Mouse (Mus musculus): ENCODE results near the gene Camk1d. TPM values are rescaled to one million over a fixed set of nuclear protein-coding genes. Genes with fewer than 3 reads are reported as not detected.
"Not testable (repeated sequence)": the region's sequence is repeated elsewhere in the genome, so short reads cannot be mapped to it uniquely, and the experiment has no call there.

Camk1d gene
- polyA plus RNA-seq, 1 experiment from 2014 or later = 3.3 TPM

GRCm38 (mm10) chr2:5601243-5601642 lies 113.1 kb downstream of the Camk1d start:
- not testable (repeated sequence) for H3K4me2 ChIP-seq (replicated peaks); H3K4me3 ChIP-seq; H3K9me3 ChIP-seq (replicated peaks); H3K36me3 ChIP-seq; H3K27me3 ChIP-seq; H3K27ac ChIP-seq; H3K9ac ChIP-seq
- H3K4me1 ChIP-seq = peaks cover 17% of the 10 kb centered on the region
- WGBS = 8% methylated on average over 2 of the region's 2 CpGs
- peak; percentile 72; the same call in 1 of the 2 replicates for ATAC-seq (ENCODE audit: low FRiP score)

- no peak overlapping the region for H3K4me3 ChIP-seq
- ATAC-seq (ENCODE audit: low FRiP score) = no peak
- H3K36me3 ChIP-seq = no peaks in the 10 kb centered on the region
- WGBS = 80% methylated on average over 8 of the region's 8 CpGs
- H3K4me1 ChIP-seq = peaks cover 22% of the 10 kb centered on the region
- no peak overlapping the region for H3K27ac ChIP-seq
- H3K9me3 ChIP-seq (replicated peaks) = no peaks in the 10 kb centered on the region
- H3K4me2 ChIP-seq (replicated peaks) = no peak overlapping the region
- H3K27me3 ChIP-seq = no peaks in the 10 kb centered on the region
- no peak overlapping the region for H3K9ac ChIP-seq
These were observed 113.9 kb downstream of the Camk1d start for GRCm38 (mm10) chr2:5600183-5600962.

DNA sequence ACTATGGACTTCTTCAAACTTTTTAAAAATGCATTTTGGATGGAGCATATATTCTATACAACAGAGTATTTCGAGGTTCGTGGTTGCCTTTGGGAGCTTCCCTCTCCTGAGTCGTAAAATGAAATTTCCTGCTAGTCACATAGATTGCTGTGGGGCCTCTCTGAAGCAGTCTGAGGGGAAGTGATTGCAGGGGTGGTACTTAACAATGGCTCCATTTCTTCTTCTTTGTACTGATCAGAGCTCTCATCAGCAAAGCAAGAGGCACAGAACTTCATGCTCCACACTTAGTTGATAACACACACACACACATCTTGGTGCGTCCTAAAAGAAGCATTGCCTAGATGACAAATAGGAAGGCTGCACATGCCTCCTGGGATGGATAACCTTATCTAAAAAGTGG lies 114.6 kb downstream of the Camk1d start:
- H3K4me2 ChIP-seq (replicated peaks) = no peak overlapping the region
- no peak overlapping the region for H3K27ac ChIP-seq
- H3K4me1 ChIP-seq = peaks cover 22% of the 10 kb centered on the region
- WGBS = 77% methylated on average over 4 of the region's 4 CpGs
- no peaks in the 10 kb centered on the region for H3K9me3 ChIP-seq (replicated peaks)
- H3K27me3 ChIP-seq = no peaks in the 10 kb centered on the region
- H3K9ac ChIP-seq = no peak overlapping the region
- H3K36me3 ChIP-seq = no peaks in the 10 kb centered on the region
- ATAC-seq (ENCODE audit: low FRiP score) = no peak
- H3K4me3 ChIP-seq = no peak overlapping the region

DNA sequence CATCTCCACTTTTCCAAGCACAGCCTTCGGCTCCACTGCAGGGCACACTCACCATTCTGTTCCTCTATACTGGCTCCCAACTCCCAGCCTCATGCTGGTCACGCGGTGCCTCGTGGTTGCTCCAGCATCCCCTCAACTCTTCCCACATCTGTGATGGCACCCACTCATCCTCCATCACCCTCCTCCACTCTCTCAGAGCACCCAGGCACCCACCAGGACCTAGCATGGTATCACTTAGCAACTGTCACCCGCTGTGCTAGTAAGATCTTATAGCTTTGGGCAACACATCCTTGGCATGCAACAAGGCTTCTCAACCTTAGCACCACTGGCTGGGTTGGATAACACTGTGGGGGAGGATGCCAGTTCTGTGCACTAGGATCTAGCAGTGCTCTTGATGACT lies 115.8 kb downstream of the Camk1d start:
- no peak overlapping the region for H3K4me2 ChIP-seq (replicated peaks)
- no peak overlapping the region for H3K9ac ChIP-seq
- no peak overlapping the region for H3K4me3 ChIP-seq
- H3K27ac ChIP-seq = no peak overlapping the region
- WGBS = 95% methylated on average over 5 of the region's 5 CpGs
- ATAC-seq (ENCODE audit: low FRiP score) = no peak
- H3K9me3 ChIP-seq (replicated peaks) = no peaks in the 10 kb centered on the region
- peaks cover 22% of the 10 kb centered on the region for H3K4me1 ChIP-seq
- H3K36me3 ChIP-seq = no peaks in the 10 kb centered on the region
- no peaks in the 10 kb centered on the region for H3K27me3 ChIP-seq

DNA sequence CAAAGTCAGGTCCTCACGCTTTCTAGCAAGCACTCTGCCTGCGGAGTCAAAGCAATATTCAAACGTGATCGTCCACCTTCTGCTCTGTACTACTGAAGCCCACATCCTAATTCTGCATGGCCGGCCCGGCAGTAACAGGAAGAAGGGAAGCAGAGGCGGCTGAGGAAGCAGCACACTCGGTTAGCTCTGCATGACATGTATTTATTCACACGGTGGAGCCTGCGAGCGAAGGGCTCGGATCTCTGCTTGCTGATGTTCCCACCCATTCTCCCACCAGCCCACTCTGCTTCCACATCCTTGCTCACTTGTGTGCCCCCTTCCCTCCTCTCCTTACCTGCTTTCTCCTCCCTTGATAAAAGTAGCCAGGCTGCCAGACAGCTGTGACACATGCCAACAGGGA lies 117.4 kb downstream of the Camk1d start:
- 27% methylated on average over 12 of the region's 12 CpGs for WGBS
- Histone ChIP-seq H3K9ac (no peak overlapping the region), H3K4me1 (peaks cover 22% of the 10 kb centered on the region), H3K36me3 (no peaks in the 10 kb centered on the region), H3K4me3 (no peak overlapping the region), H3K27ac (peak overlapping the region; percentile 66), H3K9me3 (replicated peaks) (no peaks in the 10 kb centered on the region), H3K4me2 (replicated peaks) (peak overlapping the region; percentile 15; the same call in 1 of the 2 replicates), H3K27me3 (no peaks in the 10 kb centered on the region)
- peak; percentile 53 for ATAC-seq (ENCODE audit: low FRiP score)

DNA sequence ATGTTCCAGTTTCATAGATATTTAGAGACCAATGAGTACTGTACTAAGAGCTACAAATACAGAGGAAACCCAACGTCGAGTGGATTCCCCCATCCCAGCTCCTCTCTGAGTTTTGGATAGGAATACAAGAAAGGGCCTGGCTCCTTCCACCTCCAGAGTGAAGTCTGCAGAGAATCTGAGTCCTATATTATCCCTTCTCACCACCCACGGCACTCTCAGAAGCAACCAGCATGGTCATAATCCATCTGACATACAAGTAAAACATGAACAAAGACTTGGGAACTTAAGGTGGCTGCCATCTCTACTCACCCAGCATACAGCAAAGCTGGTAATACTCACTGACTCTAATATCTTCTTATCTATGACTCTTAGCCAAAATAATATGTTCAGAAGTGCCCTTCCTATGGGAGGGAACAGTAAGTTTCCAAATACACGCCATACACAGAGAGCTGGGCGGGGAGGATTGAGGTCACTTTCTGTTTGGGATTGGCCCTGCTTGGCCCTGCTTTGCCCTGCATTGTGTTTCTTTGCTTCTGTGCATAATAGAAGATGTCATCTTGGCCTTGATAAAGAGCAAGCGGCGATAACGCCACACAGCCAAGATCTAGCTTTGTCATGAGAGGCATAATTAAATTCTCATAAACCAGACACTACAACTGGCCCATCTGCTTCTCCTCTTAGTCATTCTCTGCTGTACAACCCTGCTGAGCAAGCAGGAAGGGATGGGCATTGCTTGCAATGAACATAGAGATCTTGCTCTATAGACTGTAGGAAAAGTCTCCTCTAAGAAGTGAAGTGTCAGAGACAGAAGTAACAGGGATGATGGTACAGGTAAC lies 118.7 kb downstream of the Camk1d start:
- Histone ChIP-seq H3K4me2 (replicated peaks) (no peak overlapping the region), H3K9me3 (replicated peaks) (no peaks in the 10 kb centered on the region), H3K36me3 (no peaks in the 10 kb centered on the region), H3K9ac (no peak overlapping the region), H3K4me3 (no peak overlapping the region), H3K4me1 (peaks cover 13% of the 10 kb centered on the region), H3K27me3 (no peaks in the 10 kb centered on the region), H3K27ac (no peak overlapping the region)
- no peak for ATAC-seq (ENCODE audit: low FRiP score)
- WGBS = 72% methylated on average over 8 of the region's 8 CpGs

GRCm38 (mm10) chr2:5592461-5593136 lies 121.7 kb downstream of the Camk1d start:
- peaks cover 13% of the 10 kb centered on the region for H3K4me1 ChIP-seq
- no peak for ATAC-seq (ENCODE audit: low FRiP score)
- H3K27ac ChIP-seq = no peak overlapping the region
- no peak overlapping the region for H3K4me3 ChIP-seq
- WGBS = 82% methylated on average over 6 of the region's 6 CpGs
- no peaks in the 10 kb centered on the region for H3K27me3 ChIP-seq
- H3K9me3 ChIP-seq (replicated peaks) = no peaks in the 10 kb centered on the region
- H3K4me2 ChIP-seq (replicated peaks) = no peak overlapping the region
- H3K36me3 ChIP-seq = no peaks in the 10 kb centered on the region
- H3K9ac ChIP-seq = no peak overlapping the region

DNA sequence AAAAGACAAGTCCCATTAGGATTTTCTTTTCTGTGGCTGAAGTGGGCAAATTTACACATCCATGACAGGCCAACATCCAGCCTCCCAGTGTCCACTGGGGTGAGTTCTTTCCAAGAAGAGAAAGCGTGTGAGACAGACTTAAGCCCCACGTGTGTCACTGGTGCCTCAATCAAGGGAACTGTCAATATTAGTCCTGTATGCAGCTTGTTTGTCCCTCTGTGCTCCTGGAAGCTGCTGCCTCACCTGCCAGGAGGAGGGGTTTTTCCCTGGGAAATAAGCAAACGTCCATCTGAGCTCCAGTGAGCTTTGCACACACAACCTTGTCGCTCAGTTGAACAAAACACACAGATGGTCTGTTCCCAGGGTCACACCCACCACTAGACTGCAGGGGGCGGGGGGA lies 124.2 kb downstream of the Camk1d start:
- no peaks in the 10 kb centered on the region for H3K27me3 ChIP-seq
- no peaks in the 10 kb centered on the region for H3K9me3 ChIP-seq (replicated peaks)
- no peaks in the 10 kb centered on the region for H3K4me1 ChIP-seq
- no peak overlapping the region for H3K4me2 ChIP-seq (replicated peaks)
- ATAC-seq (ENCODE audit: low FRiP score) = no peak
- H3K4me3 ChIP-seq = no peak overlapping the region
- no peaks in the 10 kb centered on the region for H3K36me3 ChIP-seq
- WGBS = 66% methylated on average over 5 of the region's 5 CpGs
- no peak overlapping the region for H3K27ac ChIP-seq
- H3K9ac ChIP-seq = no peak overlapping the region

GRCm38 (mm10) chr2:5589163-5589562 lies 125.2 kb downstream of the Camk1d start:
- WGBS = 85% methylated on average over 5 of the region's 5 CpGs
- ATAC-seq (ENCODE audit: low FRiP score) = no peak
- Histone ChIP-seq H3K9ac (no peak overlapping the region), H3K27ac (no peak overlapping the region), H3K4me3 (no peak overlapping the region), H3K4me1 (no peaks in the 10 kb centered on the region), H3K27me3 (no peaks in the 10 kb centered on the region), H3K4me2 (replicated peaks) (no peak overlapping the region), H3K9me3 (replicated peaks) (no peaks in the 10 kb centered on the region), H3K36me3 (no peaks in the 10 kb centered on the region)

GRCm38 (mm10) chr2:5588329-5588982 lies 125.9 kb downstream of the Camk1d start:
- no peaks in the 10 kb centered on the region for H3K9me3 ChIP-seq (replicated peaks)
- no peak overlapping the region for H3K9ac ChIP-seq
- no peak for ATAC-seq (ENCODE audit: low FRiP score)
- H3K36me3 ChIP-seq = no peaks in the 10 kb centered on the region
- H3K27ac ChIP-seq = no peak overlapping the region
- H3K4me2 ChIP-seq (replicated peaks) = no peak overlapping the region
- no peaks in the 10 kb centered on the region for H3K27me3 ChIP-seq
- no peaks in the 10 kb centered on the region for H3K4me1 ChIP-seq
- 89% methylated on average over 8 of the region's 8 CpGs for whole genome bisulfite sequencing
- no peak overlapping the region for H3K4me3 ChIP-seq

DNA sequence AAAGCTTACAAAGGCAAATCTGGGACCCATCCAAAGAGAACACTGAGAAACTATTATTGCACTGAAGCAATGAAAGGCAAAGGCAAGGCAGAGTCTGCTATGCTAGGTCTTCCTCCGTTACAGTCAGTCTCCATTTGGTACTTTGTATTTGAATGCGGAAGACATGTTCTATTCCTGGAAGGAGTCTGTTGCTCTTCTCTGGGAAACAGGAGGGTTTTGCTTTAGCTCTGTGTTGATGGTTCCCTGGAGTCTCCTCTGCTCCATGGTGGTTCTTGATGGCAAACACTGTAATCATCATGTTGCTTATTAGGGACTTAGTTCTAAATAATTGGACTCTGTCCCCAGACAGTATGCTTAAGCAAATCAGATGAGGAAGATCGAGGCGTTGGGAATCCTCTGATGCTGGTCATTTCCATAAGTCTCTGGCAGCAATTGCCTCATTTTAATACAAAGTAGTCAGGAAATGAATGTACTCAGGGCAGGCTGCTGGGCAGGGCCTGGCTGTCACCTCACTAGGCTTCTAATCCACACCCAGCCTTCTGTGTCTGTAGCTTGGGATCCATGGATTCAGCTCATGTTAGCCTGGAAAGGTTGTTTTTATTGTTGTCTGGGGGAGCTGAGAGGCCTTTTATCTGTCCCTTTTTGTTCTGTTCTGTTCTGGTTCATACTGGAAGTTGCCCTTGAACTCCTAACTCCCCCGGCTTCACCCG lies 129.8 kb downstream of the Camk1d start:
- WGBS = 75% methylated on average over 6 of the region's 6 CpGs
- H3K9ac ChIP-seq = no peak overlapping the region

More for the DNA sequence above, 129.8 kb downstream of the Camk1d start:
- no peaks in the 10 kb centered on the region for H3K9me3 ChIP-seq (replicated peaks)
- no peak overlapping the region for H3K4me3 ChIP-seq
- no peaks in the 10 kb centered on the region for H3K4me1 ChIP-seq
- no peak overlapping the region for H3K4me2 ChIP-seq (replicated peaks)
- no peaks in the 10 kb centered on the region for H3K27me3 ChIP-seq
- H3K27ac ChIP-seq = no peak overlapping the region
- H3K36me3 ChIP-seq = no peaks in the 10 kb centered on the region
- no peak for ATAC-seq (ENCODE audit: low FRiP score)

Measured in hindbrain, embryonic 12.5 days (tissue).